Mouse (Mus musculus): ENCODE data around the gene Chaf1b. TPM values are rescaled to one million over a fixed set of nuclear protein-coding genes. Genes with fewer than 3 reads are reported as not detected.

The Chaf1b gene
- total and polyA plus RNA-seq, 3 experiments, result 41.9 to 67.9 (median 49.7) TPM

DNA sequence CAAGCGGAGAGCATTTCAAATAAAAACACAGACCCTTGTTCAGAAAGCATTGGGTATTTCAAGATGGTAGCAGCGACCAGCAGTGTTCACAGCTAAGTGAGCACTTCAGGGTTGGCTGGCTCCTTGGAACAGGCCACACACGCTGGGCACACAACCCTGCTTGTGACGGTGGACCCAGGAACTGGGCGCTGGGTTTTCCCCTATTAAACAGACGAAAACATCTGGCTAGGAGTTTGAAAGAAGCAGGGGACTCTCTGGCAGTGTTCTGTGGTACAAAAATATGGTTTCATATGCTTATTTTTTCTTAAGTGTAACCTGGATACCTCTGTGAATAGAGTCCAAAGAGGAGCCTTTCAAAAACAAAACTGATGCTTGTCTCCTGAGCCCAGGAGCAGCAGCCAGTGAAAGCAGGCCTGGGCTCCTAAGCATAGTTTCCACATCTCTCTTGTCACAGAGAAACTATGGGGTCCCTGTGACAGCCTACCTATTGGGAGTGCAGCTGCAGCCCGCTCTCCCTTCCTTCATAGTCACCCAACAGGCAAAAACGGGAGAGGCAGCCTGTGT, 42.1 kb downstream of the Chaf1b start:
- ATAC-seq (ENCODE audit: extremely low read depth, insufficient number of reproducible peaks, low FRiP score, poor library complexity, severe bottlenecking) (no peak), DNase-seq (ENCODE audit: low spot score) (no peak)
- Histone ChIP-seq H3K4me3 (ENCODE audit: low read depth, low read length) (no peak overlapping the region), H3K9me3 (replicated peaks) (no peaks in the 10 kb centered on the region), H3K27me3 (ENCODE audit: insufficient read depth, low read length) (peaks cover 7% of the 10 kb centered on the region; the same call in 1 of the 2 replicates), H3K36me3 (replicated peaks) (no peaks in the 10 kb centered on the region), H3K4me1 (ENCODE audit: insufficient read depth, low read depth, low read length) (no peaks in the 10 kb centered on the region)
- TF ChIP-seq POLR2AphosphoS5 (IDR thresholded peaks at IDR 0.05; ENCODE audit: insufficient replicate concordance, low read depth, low read length) (no peak), GATA2 (IDR thresholded peaks at IDR 0.05; ENCODE audit: borderline replicate concordance, low read depth, low read length) (no peak), GATA1 (IDR thresholded peaks at IDR 0.05; ENCODE audit: borderline replicate concordance, low read length) (no peak), CTCF (IDR thresholded peaks at IDR 0.05; ENCODE audit: low read depth, low read length) (no peak), TAL1 (conservative IDR thresholded peaks at IDR 0.05; ENCODE audit: low read depth, low read length) (no peak)

DNA sequence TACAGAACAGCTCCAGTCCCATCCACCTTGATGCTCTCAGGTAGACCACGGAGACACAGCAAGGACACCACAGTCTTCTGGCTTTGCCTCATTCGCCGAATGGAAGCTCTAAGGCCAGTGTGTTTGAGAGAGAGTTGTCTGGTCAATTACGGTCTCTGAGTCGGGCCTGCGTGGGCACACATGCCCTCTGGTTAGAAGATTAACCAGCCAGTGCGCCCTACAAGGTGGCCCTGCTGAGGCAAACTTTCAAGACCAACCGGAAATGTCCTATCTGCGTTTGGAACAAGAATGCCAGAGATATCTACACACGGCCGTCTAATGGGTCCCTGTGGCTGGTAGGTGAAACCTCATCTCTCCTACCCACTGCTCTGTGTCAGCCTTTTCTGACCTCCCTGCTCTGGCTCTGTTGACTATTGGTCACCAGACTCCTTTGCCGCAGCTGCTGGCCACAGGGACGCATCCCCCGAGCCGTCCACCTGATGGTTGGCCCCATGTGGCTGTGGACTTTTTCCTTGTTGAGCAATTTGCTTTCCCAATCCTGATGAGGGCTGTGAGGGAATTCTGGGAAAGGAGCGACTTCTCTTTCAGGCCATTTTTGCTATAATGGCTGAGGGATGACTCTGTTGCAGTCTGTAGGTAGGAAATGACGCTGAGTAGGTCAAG, 45.8 kb downstream of the Chaf1b start:
- Histone ChIP-seq H3K36me3 (replicated peaks) (no peaks in the 10 kb centered on the region), H3K9me3 (replicated peaks) (no peaks in the 10 kb centered on the region), H3K27me3 (ENCODE audit: insufficient read depth, low read length) (peaks cover 7% of the 10 kb centered on the region; the same call in 1 of the 2 replicates), H3K4me1 (ENCODE audit: insufficient read depth, low read depth, low read length) (no peaks in the 10 kb centered on the region), H3K4me3 (ENCODE audit: low read depth, low read length) (no peak overlapping the region; the same call in 1 of the 2 replicates)
- TF ChIP-seq TAL1 (conservative IDR thresholded peaks at IDR 0.05; ENCODE audit: low read depth, low read length) (no peak), GATA2 (IDR thresholded peaks at IDR 0.05; ENCODE audit: borderline replicate concordance, low read depth, low read length) (no peak), POLR2AphosphoS5 (IDR thresholded peaks at IDR 0.05; ENCODE audit: insufficient replicate concordance, low read depth, low read length) (no peak), CTCF (IDR thresholded peaks at IDR 0.05; ENCODE audit: low read depth, low read length) (no peak), GATA1 (IDR thresholded peaks at IDR 0.05; ENCODE audit: borderline replicate concordance, low read length) (no peak)
- DNase-seq (ENCODE audit: low spot score), result no peak
- ATAC-seq (ENCODE audit: extremely low read depth, insufficient number of reproducible peaks, low FRiP score, poor library complexity, severe bottlenecking), result no peak

DNA sequence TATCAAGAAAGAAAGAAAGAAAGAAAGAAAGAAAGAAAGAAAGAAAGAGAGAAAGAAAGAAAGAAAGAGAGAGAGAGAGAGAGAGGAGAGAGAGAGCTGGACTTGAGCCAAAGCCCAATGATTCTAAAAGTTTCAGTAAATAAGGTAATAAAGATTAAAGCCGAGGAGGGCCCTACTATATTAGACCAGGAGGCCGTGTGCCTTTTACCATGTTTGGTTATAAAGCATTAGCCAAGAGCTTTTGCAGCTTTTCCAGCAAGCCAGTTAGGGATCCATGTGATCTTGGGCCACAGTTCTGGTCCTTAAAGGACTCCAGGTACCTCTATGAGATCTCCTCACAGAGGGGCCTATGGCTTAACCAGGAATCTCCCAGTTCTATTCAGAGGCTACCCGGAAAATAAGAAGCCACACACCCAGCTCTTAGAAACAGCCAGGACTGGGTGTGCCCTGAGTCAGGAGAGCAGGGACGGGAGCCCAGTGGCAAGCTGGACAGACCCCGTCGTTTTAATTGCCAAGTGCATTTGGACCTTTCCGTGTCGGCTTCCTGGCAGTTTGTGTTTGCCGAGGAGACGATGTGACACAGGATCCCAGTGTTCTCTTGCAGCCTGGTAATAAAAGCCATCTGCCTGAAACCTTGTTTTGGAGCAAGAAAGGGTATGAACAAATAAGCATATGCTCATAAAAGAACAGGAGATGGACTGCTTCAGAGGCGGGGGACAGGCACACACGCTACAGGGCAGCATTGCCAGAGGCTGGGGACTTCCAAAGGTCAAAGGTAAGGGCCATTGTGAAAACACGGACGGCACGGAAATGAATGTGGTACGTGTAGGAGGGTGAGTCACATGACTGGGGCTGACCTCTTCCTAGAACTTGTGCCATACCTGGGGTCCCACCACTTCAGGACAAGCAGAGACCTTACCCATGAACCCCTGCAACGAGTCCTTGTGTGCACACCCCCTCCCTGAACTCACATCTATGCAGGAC, 48.8 kb downstream of the Chaf1b start:
- Histone ChIP-seq H3K4me1 (ENCODE audit: insufficient read depth, low read depth, low read length) (no peaks in the 10 kb centered on the region), H3K9me3 (replicated peaks) (no peaks in the 10 kb centered on the region), H3K27me3 (ENCODE audit: insufficient read depth, low read length) (peaks cover 16% of the 10 kb centered on the region), H3K36me3 (replicated peaks) (no peaks in the 10 kb centered on the region), H3K4me3 (ENCODE audit: low read depth, low read length) (no peak overlapping the region)
- TF ChIP-seq POLR2AphosphoS5 (IDR thresholded peaks at IDR 0.05; ENCODE audit: insufficient replicate concordance, low read depth, low read length) (no peak), GATA2 (IDR thresholded peaks at IDR 0.05; ENCODE audit: borderline replicate concordance, low read depth, low read length) (no peak), TAL1 (conservative IDR thresholded peaks at IDR 0.05; ENCODE audit: low read depth, low read length) (no peak), CTCF (IDR thresholded peaks at IDR 0.05; ENCODE audit: low read depth, low read length) (no peak), GATA1 (IDR thresholded peaks at IDR 0.05; ENCODE audit: borderline replicate concordance, low read length) (no peak)
- no peak for ATAC-seq (ENCODE audit: extremely low read depth, insufficient number of reproducible peaks, low FRiP score, poor library complexity, severe bottlenecking)
- no peak for DNase-seq (ENCODE audit: low spot score)

DNA sequence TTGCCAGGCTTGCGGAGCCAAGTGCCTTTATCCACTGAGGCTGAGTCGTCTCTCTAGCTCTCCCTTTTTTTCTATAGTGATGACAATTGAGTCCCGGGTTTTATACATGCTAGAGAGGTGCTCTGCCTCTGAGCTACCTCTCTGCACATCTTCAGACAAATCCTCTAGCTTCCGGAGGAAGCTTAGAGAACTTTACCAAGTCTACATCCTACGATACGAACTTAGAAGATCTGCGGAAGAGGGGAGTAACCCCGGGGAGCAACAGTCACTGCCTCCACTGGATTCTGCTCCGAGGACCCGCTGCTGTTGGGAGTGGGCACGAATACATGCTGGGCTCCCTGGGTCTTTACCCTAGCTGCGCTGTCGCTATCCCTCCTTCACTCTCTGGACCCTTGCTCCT, 50.9 kb downstream of the Chaf1b start:
- H3K4me1 ChIP-seq (ENCODE audit: insufficient read depth, low read depth, low read length), result no peaks in the 10 kb centered on the region
- H3K36me3 ChIP-seq (replicated peaks), result no peaks in the 10 kb centered on the region
- H3K27me3 ChIP-seq (ENCODE audit: insufficient read depth, low read length), result peaks cover 11% of the 10 kb centered on the region
- no peaks in the 10 kb centered on the region for H3K9me3 ChIP-seq (replicated peaks)
- ATAC-seq (ENCODE audit: extremely low read depth, insufficient number of reproducible peaks, low FRiP score, poor library complexity, severe bottlenecking) (no peak), DNase-seq (ENCODE audit: low spot score) (no peak)
- TF ChIP-seq GATA1 (IDR thresholded peaks at IDR 0.05; ENCODE audit: borderline replicate concordance, low read length) (no peak), POLR2AphosphoS5 (IDR thresholded peaks at IDR 0.05; ENCODE audit: insufficient replicate concordance, low read depth, low read length) (no peak), GATA2 (IDR thresholded peaks at IDR 0.05; ENCODE audit: borderline replicate concordance, low read depth, low read length) (no peak), CTCF (IDR thresholded peaks at IDR 0.05; ENCODE audit: low read depth, low read length) (no peak), TAL1 (conservative IDR thresholded peaks at IDR 0.05; ENCODE audit: low read depth, low read length) (no peak)
- no peak overlapping the region for H3K4me3 ChIP-seq (ENCODE audit: low read depth, low read length)

DNA sequence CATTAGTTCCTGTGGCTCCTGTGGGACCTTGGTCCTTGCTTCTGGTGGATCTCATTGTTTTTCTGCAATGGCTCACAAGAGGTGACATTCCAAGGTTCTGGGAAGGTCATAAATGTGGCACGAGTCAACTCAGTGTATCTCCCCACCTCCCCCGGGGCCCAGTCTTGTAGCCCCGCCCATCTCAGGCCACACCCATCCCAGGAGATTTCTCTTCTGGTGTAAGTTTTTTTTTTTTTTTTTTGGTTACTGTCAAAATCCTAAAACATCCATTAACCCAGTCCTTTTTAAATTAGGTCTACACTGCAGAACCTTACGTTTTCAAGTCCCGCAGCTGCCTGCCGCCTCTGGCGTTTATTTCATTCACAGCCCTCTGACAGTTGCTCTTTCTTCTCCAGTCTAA, 51.3 kb downstream of the Chaf1b start:
- H3K27me3 ChIP-seq (ENCODE audit: insufficient read depth, low read length), result peaks cover 9% of the 10 kb centered on the region
- no peaks in the 10 kb centered on the region for H3K9me3 ChIP-seq (replicated peaks)
- H3K36me3 ChIP-seq (replicated peaks), result no peaks in the 10 kb centered on the region
- DNase-seq (ENCODE audit: low spot score) (no peak), ATAC-seq (ENCODE audit: extremely low read depth, insufficient number of reproducible peaks, low FRiP score, poor library complexity, severe bottlenecking) (no peak)
- no peak overlapping the region for H3K4me3 ChIP-seq (ENCODE audit: low read depth, low read length)
- TF ChIP-seq POLR2AphosphoS5 (IDR thresholded peaks at IDR 0.05; ENCODE audit: insufficient replicate concordance, low read depth, low read length) (no peak), GATA1 (IDR thresholded peaks at IDR 0.05; ENCODE audit: borderline replicate concordance, low read length) (no peak), CTCF (IDR thresholded peaks at IDR 0.05; ENCODE audit: low read depth, low read length) (no peak)
- H3K4me1 ChIP-seq (ENCODE audit: insufficient read depth, low read depth, low read length), result no peaks in the 10 kb centered on the region

DNA sequence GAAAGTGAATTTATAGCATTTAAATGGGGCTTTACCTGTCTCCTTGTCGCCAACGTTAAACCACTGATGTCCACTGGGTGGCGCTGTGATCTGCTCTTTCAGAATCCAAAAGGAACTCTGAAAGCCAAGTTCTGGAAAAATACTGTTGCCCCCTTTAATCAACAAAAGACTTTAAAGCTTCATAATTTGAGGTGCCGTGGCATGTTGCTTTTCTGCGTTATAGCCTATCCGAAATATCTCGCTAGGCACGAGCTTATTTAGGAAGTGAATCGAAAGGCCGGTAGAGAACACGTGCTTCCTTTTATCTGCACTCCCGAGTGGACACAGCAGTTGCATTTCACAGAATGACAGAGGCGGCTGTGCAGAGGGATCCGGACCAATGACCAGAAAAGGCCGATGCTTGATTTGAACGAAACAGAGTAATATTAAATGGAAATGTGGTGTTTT, 54.7 kb downstream of the Chaf1b start:
- TF ChIP-seq CTCF (IDR thresholded peaks at IDR 0.05; ENCODE audit: low read depth, low read length), result peak; percentile 56
- no peak for TF ChIP-seq GATA1 (IDR thresholded peaks at IDR 0.05; ENCODE audit: borderline replicate concordance, low read length)
- DNase-seq (ENCODE audit: low spot score), result no peak
- Histone ChIP-seq H3K27me3 (ENCODE audit: insufficient read depth, low read length) (peaks cover 14% of the 10 kb centered on the region), H3K36me3 (replicated peaks) (no peaks in the 10 kb centered on the region), H3K4me3 (ENCODE audit: low read depth, low read length) (no peak overlapping the region), H3K4me1 (ENCODE audit: insufficient read depth, low read depth, low read length) (peaks cover 3% of the 10 kb centered on the region; the same call in 1 of the 2 replicates), H3K9me3 (replicated peaks) (no peaks in the 10 kb centered on the region)
- ATAC-seq (ENCODE audit: extremely low read depth, insufficient number of reproducible peaks, low FRiP score, poor library complexity, severe bottlenecking), result no peak

Data from G1E (cell line).